Mouse (Mus musculus): ENCODE results near the gene Brd3os. TPM values are rescaled to one million over a fixed set of nuclear protein-coding genes. Genes with fewer than 3 reads are reported as not detected.

Brd3os gene
- total RNA-seq, 1 experiment = 1.6 TPM

- H3K27ac ChIP-seq (ENCODE audit: insufficient read depth, low read depth, low read length, poor library complexity, severe bottlenecking) = peak overlapping the region; percentile 83
- H3K4me1 ChIP-seq (ENCODE audit: control insufficient read depth in 2 of 2, insufficient read depth in 2 of 2, low read length in 2 of 2, poor library complexity in 1 of 2) = peaks cover 3 to 16% of the 10 kb centered on the region in 2 experiments; a peak in 2 of 4 replicates
- in situ Hi-C loops (cut with MboI; ENCODE audit: low sequenced_read_pairs in 2 of 2, unreplicated experiment in 2 of 2) = no loop called here
- peak; percentile 27; the same call in 1 of the 2 replicates for TF ChIP-seq HCFC1 (IDR thresholded peaks at IDR 0.05; ENCODE audit: borderline replicate concordance, insufficient read depth, low read length)
- no peak for TF ChIP-seq CHD2 (IDR thresholded peaks at IDR 0.05; ENCODE audit: low read depth, low read length)
- no peak for TF ChIP-seq ZNF384 (IDR thresholded peaks at IDR 0.05; ENCODE audit: low read depth, low read length)
- TF ChIP-seq ZC3H11A (IDR thresholded peaks at IDR 0.05; ENCODE audit: borderline replicate concordance, low read depth, low read length) = no peak
- TF ChIP-seq MAFK (IDR thresholded peaks at IDR 0.05; ENCODE audit: insufficient read depth, low read depth, low read length) = no peak
- H3K36me3 ChIP-seq (ENCODE audit: control insufficient read depth, insufficient read depth, low read length, poor library complexity, severe bottlenecking) = peaks cover 16% of the 10 kb centered on the region; the same call in 1 of the 2 replicates
- peak overlapping the region; percentile 88 to 95 for H3K4me3 ChIP-seq (ENCODE audit: insufficient read depth in 1 of 2, low read depth in 1 of 2, low read length in 2 of 2, poor library complexity in 1 of 2, severe bottlenecking in 1 of 2)
- DNase-seq (ENCODE audit: low read depth, low spot score) = no peak
- H3K9me3 ChIP-seq (ENCODE audit: control insufficient read depth, insufficient read depth, low read depth, low read length) = no peaks in the 10 kb centered on the region
- peak overlapping the region; percentile 91 for H3K9ac ChIP-seq (ENCODE audit: insufficient read depth, low read depth, low read length, poor library complexity, severe bottlenecking)
Observed at GRCm38 (mm10) chr2:27474621-27475484, 32.7 kb downstream of the Brd3os start.

DNA sequence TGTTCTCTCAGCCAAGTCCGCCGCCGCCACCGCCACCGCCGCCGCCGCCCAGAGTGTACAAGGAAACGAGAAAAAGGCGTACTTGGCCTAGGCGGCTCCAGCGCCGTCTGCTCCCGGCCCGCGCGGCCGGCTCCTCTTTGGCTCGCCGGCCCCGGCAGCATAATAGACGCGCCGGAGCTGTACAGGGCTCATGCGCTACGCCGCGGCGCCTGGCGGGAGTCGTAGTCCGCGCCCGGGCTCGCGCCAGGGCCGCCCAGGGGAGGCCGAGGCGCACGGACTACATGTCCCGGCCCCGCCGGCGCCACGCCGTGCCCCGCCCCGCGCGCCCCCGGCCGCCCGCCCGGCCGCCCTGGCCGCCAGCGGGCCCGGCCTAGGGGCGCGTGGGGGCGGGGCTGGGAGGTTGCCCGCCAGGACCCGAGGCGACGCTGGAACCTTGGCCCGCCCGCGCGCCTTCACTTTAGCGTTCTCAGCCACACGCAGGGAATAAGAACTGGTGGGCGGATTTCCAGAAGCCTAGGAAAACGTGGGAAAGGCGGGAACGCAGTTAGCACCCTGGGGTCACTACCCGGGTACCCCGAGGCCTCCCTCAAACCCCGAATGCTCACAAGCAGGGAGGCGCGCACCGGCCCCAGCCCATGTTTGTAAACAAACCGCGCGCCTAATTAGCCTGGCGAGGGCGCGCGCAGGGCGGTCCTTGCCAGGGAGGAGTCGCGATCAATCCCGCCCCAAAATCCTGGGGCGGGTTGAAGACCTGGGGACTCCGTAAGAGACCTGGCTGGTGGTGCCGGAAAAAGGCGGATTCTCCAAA, 33.6 kb downstream of the Brd3os start:
- in situ Hi-C loops (cut with MboI; ENCODE audit: low sequenced_read_pairs in 2 of 2, unreplicated experiment in 2 of 2) = no loop called here
- H3K4me1 ChIP-seq (ENCODE audit: control insufficient read depth in 2 of 2, insufficient read depth in 2 of 2, low read length in 2 of 2, poor library complexity in 1 of 2) = peaks cover 3 to 16% of the 10 kb centered on the region in 2 experiments; a peak in 2 of 4 replicates

DNA sequence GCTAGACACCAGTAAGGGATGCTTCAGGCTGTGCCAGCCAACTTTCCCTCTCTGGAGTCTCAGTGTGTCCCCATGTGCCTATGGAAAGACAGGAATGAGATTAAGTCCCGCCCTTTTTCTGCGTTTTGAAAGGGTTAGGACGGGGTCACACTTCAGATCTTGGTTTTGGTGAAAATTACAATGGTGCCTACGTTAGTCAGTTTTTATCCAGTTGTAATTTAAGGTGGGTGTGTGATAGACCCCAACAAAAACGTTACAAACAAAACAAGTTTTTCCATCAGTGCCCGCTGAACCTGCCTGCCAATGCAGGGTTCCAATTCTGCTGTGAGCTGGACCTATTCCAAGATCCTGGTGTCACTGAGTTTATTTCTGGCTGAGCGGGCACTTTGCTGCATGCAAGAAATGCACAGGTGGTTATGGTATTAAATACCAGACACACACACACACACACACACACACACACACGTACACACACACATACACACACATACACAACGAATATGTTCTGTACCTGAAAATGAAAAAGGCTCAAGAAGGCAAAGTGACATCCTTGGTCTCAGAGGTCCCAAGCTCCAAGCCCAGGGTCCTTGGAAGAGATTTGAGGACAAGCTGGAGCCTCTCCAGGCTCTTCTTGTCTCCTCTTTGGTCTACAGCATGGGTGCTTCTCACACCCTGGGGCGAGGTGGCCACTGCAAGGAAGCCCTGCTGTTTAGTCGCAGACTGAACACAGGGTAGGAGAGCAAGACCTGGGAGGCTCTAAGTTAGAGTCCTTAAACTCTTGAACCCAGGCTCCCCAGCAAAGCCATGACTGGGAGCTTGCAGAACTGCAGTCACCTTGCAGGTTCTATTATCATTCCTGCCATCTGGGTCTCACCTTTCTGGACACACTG, 34.4 kb downstream of the Brd3os start:
- Histone ChIP-seq H3K27ac (ENCODE audit: insufficient read depth, low read depth, low read length, poor library complexity, severe bottlenecking) (peak overlapping the region; percentile 42; the same call in 1 of the 2 replicates), H3K4me3 (ENCODE audit: insufficient read depth in 1 of 2, low read depth in 1 of 2, low read length in 2 of 2, poor library complexity in 1 of 2, severe bottlenecking in 1 of 2) (peak overlapping the region; percentile 73 to 91), H3K36me3 (ENCODE audit: control insufficient read depth, insufficient read depth, low read length, poor library complexity, severe bottlenecking) (peaks cover 11% of the 10 kb centered on the region; the same call in 1 of the 2 replicates), H3K9ac (ENCODE audit: insufficient read depth, low read depth, low read length, poor library complexity, severe bottlenecking) (peak overlapping the region; percentile 65), H3K4me1 (ENCODE audit: control insufficient read depth in 2 of 2, insufficient read depth in 2 of 2, low read length in 2 of 2, poor library complexity in 1 of 2) (peaks cover 3 to 15% of the 10 kb centered on the region in 2 experiments; a peak in 2 of 4 replicates), H3K9me3 (ENCODE audit: control insufficient read depth, insufficient read depth, low read depth, low read length) (no peaks in the 10 kb centered on the region)
- TF ChIP-seq HCFC1 (IDR thresholded peaks at IDR 0.05; ENCODE audit: borderline replicate concordance, insufficient read depth, low read length) (no peak), ZNF384 (IDR thresholded peaks at IDR 0.05; ENCODE audit: low read depth, low read length) (no peak), CHD2 (IDR thresholded peaks at IDR 0.05; ENCODE audit: low read depth, low read length) (no peak), ZC3H11A (IDR thresholded peaks at IDR 0.05; ENCODE audit: borderline replicate concordance, low read depth, low read length) (no peak), MAFK (IDR thresholded peaks at IDR 0.05; ENCODE audit: insufficient read depth, low read depth, low read length) (no peak)
- in situ Hi-C loops (cut with MboI; ENCODE audit: low sequenced_read_pairs in 2 of 2, unreplicated experiment in 2 of 2) = no loop called here
- DNase-seq (ENCODE audit: low read depth, low spot score) = no peak

More for the DNA sequence above, 33.6 kb downstream of the Brd3os start:
- H3K27ac ChIP-seq (ENCODE audit: insufficient read depth, low read depth, low read length, poor library complexity, severe bottlenecking) = peak overlapping the region; percentile 83
- H3K4me3 ChIP-seq (ENCODE audit: insufficient read depth in 1 of 2, low read depth in 1 of 2, low read length in 2 of 2, poor library complexity in 1 of 2, severe bottlenecking in 1 of 2) = peak overlapping the region; percentile 88 to 95
- H3K9ac ChIP-seq (ENCODE audit: insufficient read depth, low read depth, low read length, poor library complexity, severe bottlenecking) = peak overlapping the region; percentile 91
- DNase-seq (ENCODE audit: low read depth, low spot score) = peak; percentile 83
- no peaks in the 10 kb centered on the region for H3K9me3 ChIP-seq (ENCODE audit: control insufficient read depth, insufficient read depth, low read depth, low read length)
- TF ChIP-seq ZC3H11A (IDR thresholded peaks at IDR 0.05; ENCODE audit: borderline replicate concordance, low read depth, low read length) (no peak), HCFC1 (IDR thresholded peaks at IDR 0.05; ENCODE audit: borderline replicate concordance, insufficient read depth, low read length) (peak; percentile 94)
- H3K36me3 ChIP-seq (ENCODE audit: control insufficient read depth, insufficient read depth, low read length, poor library complexity, severe bottlenecking) = peaks cover 16% of the 10 kb centered on the region; the same call in 1 of the 2 replicates

- Histone ChIP-seq H3K27ac (ENCODE audit: insufficient read depth, low read depth, low read length, poor library complexity, severe bottlenecking) (no peak overlapping the region), H3K9ac (ENCODE audit: insufficient read depth, low read depth, low read length, poor library complexity, severe bottlenecking) (no peak overlapping the region), H3K9me3 (ENCODE audit: control insufficient read depth, insufficient read depth, low read depth, low read length) (no peaks in the 10 kb centered on the region), H3K4me3 (ENCODE audit: insufficient read depth in 1 of 2, low read depth in 1 of 2, low read length in 2 of 2, poor library complexity in 1 of 2, severe bottlenecking in 1 of 2) (no peak overlapping the region), H3K36me3 (ENCODE audit: control insufficient read depth, insufficient read depth, low read length, poor library complexity, severe bottlenecking) (no peaks in the 10 kb centered on the region), H3K4me1 (ENCODE audit: control insufficient read depth in 2 of 2, insufficient read depth in 2 of 2, low read length in 2 of 2, poor library complexity in 1 of 2) (no peaks in the 10 kb centered on the region)
- no peak for DNase-seq (ENCODE audit: low read depth, low spot score)
- in situ Hi-C loops (cut with MboI; ENCODE audit: low sequenced_read_pairs in 2 of 2, unreplicated experiment in 2 of 2) = no loop called here
- TF ChIP-seq MAFK (IDR thresholded peaks at IDR 0.05; ENCODE audit: insufficient read depth, low read depth, low read length) = no peak
- no peak for TF ChIP-seq CHD2 (IDR thresholded peaks at IDR 0.05; ENCODE audit: low read depth, low read length)
- no peak for TF ChIP-seq ZNF384 (IDR thresholded peaks at IDR 0.05; ENCODE audit: low read depth, low read length)
- TF ChIP-seq ZC3H11A (IDR thresholded peaks at IDR 0.05; ENCODE audit: borderline replicate concordance, low read depth, low read length) = no peak
- TF ChIP-seq HCFC1 (IDR thresholded peaks at IDR 0.05; ENCODE audit: borderline replicate concordance, insufficient read depth, low read length) = no peak
Observed at GRCm38 (mm10) chr2:27479821-27480220, 37.7 kb downstream of the Brd3os start.
